Mouse (Mus musculus): ENCODE measurements at regions not wholly inside any gene's neighbourhood (a gene's known extent, or its start where the extent isn't known, plus 50 kb on each side); places are given as distances from the start of the nearest gene placed in this dataset.

GRCm38 (mm10) chr8:26226612-26227528 is 107.5 kb downstream of the Gm45692 start:
- DNase-seq (ENCODE audit: low read depth, low spot score), result no peak
- H3K27me3 ChIP-seq (ENCODE audit: control insufficient read depth, insufficient read depth, low read length, poor library complexity, severe bottlenecking), result no peaks in the 10 kb centered on the region
- H3K36me3 ChIP-seq (ENCODE audit: control insufficient read depth, insufficient read depth, low read length, poor library complexity, severe bottlenecking), result no peaks in the 10 kb centered on the region

GRCm38 (mm10) chr8:26227529-26227895 is 108.2 kb downstream of the Gm45692 start:
- no peaks in the 10 kb centered on the region for H3K36me3 ChIP-seq (ENCODE audit: control insufficient read depth, insufficient read depth, low read length, poor library complexity, severe bottlenecking)
- DNase-seq (ENCODE audit: low read depth, low spot score), result no peak

GRCm38 (mm10) chr8:26229548-26229947 is 110.2 kb downstream of the Gm45692 start:
- no peak for DNase-seq (ENCODE audit: low read depth, low spot score)
- no peaks in the 10 kb centered on the region for H3K27me3 ChIP-seq (ENCODE audit: control insufficient read depth, insufficient read depth, low read length, poor library complexity, severe bottlenecking)

More at GRCm38 (mm10) chr8:26227529-26227895, 108.2 kb downstream of the Gm45692 start:
- H3K27me3 ChIP-seq (ENCODE audit: control insufficient read depth, insufficient read depth, low read length, poor library complexity, severe bottlenecking), result no peaks in the 10 kb centered on the region

DNA sequence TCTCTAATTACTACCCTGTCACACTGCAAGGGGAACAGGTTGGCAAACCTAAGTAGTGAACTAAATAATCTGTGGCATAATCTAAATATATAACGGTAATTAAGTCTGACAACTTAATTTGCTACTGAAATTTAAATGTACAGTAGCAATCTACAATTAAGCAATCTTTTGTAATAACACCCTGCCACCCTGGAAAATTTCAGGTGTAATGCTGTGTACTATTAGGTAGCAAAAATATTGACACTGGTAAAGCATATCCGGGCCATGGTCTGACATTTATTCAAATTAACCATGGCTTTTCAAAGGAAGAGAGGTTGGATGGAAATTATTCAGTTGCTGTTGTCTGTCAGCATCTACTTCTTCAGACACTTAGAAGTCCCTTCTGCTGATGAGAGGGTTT is 119.7 kb downstream of the Gm45692 start:
- no peaks in the 10 kb centered on the region for H3K36me3 ChIP-seq (ENCODE audit: control insufficient read depth, insufficient read depth, low read length, poor library complexity, severe bottlenecking)

More at GRCm38 (mm10) chr8:26229548-26229947, 110.2 kb downstream of the Gm45692 start:
- no peaks in the 10 kb centered on the region for H3K36me3 ChIP-seq (ENCODE audit: control insufficient read depth, insufficient read depth, low read length, poor library complexity, severe bottlenecking)

DNA sequence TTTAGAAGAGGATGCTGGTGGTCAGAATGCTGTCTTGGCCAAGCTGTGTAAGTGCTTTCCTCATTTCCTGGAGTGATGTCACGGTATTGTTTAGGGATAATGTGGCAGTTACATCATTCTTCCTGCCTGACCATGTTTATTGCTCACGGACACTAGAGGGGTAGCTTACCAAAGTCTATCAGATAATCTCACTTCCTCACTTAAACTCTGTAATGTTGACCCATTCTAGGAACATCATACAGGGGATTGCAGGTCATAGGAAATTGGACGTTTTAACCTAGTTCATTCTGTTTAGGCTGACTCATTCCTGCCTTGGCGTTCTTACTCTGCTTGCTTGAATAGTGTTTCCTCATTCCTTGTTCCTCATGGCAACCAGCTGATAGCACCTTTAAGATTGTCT is 120.3 kb downstream of the Gm45692 start:
- H3K36me3 ChIP-seq (ENCODE audit: control insufficient read depth, insufficient read depth, low read length, poor library complexity, severe bottlenecking), result no peaks in the 10 kb centered on the region
- no peak for DNase-seq (ENCODE audit: low read depth, low spot score)
- H3K27me3 ChIP-seq (ENCODE audit: control insufficient read depth, insufficient read depth, low read length, poor library complexity, severe bottlenecking), result no peaks in the 10 kb centered on the region

More for the DNA sequence above, 119.7 kb downstream of the Gm45692 start:
- no peaks in the 10 kb centered on the region for H3K27me3 ChIP-seq (ENCODE audit: control insufficient read depth, insufficient read depth, low read length, poor library complexity, severe bottlenecking)
- DNase-seq (ENCODE audit: low read depth, low spot score), result no peak

GRCm38 (mm10) chr8:26243743-26244142 is 124.4 kb downstream of the Gm45692 start:
- no peak for DNase-seq (ENCODE audit: low read depth, low spot score)
- Histone ChIP-seq H3K36me3 (ENCODE audit: control insufficient read depth, insufficient read depth, low read length, poor library complexity, severe bottlenecking) (no peaks in the 10 kb centered on the region), H3K27me3 (ENCODE audit: control insufficient read depth, insufficient read depth, low read length, poor library complexity, severe bottlenecking) (no peaks in the 10 kb centered on the region)

DNA sequence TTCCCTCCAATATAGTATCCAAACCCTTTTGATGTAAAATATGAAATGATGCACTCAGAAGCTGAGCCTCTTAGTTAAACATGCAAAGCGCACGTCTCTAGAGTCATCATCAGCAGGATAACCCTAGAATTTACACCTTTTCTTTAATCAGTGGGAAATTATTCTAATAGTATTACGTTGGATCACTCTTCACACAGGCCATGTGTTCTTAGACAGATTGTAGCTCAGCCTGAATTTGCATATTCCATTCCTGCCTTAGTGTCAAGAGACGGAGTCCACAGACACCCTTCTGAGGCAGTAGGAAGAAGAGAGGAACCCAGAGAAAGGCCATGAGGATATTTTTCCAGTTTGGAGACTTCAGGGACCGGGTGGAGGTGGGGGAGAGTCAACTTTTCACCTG is 125.0 kb downstream of the Gm45692 start:
- Histone ChIP-seq H3K27me3 (ENCODE audit: control insufficient read depth, insufficient read depth, low read length, poor library complexity, severe bottlenecking) (no peaks in the 10 kb centered on the region), H3K36me3 (ENCODE audit: control insufficient read depth, insufficient read depth, low read length, poor library complexity, severe bottlenecking) (no peaks in the 10 kb centered on the region)
- DNase-seq (ENCODE audit: low read depth, low spot score), result no peak

DNA sequence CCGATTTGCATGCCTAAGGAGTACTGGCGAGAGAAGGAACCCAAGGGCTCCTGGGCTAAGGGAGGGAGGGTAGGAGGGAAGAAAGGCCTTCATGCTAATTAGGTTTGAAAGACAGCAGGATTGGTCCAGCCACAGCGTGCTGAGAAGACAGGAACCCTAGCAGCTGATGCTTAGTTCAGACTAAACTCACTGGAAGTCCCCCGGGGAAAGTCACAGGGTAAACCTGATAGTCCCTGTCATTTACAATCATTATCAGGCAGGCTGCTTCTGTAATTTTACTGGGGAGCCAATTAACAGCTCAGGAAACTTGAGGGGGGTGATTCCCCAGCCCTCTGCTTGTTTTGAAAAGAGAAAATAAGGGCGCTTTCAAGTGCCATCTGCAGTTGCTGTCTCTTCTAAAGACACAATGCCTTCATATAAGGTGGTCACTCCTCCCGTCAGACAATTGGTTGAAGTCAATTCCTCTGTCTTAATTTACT is 135.9 kb downstream of the Gm45692 start:
- no peaks in the 10 kb centered on the region for H3K27me3 ChIP-seq (ENCODE audit: control insufficient read depth, insufficient read depth, low read length, poor library complexity, severe bottlenecking)
- H3K36me3 ChIP-seq (ENCODE audit: control insufficient read depth, insufficient read depth, low read length, poor library complexity, severe bottlenecking), result no peaks in the 10 kb centered on the region
- no peak for DNase-seq (ENCODE audit: low read depth, low spot score)

GRCm38 (mm10) chr8:26260294-26260693 is 141.0 kb downstream of the Gm45692 start:
- DNase-seq (ENCODE audit: low read depth, low spot score), result no peak
- Histone ChIP-seq H3K36me3 (ENCODE audit: control insufficient read depth, insufficient read depth, low read length, poor library complexity, severe bottlenecking) (no peaks in the 10 kb centered on the region), H3K27me3 (ENCODE audit: control insufficient read depth, insufficient read depth, low read length, poor library complexity, severe bottlenecking) (no peaks in the 10 kb centered on the region)

DNA sequence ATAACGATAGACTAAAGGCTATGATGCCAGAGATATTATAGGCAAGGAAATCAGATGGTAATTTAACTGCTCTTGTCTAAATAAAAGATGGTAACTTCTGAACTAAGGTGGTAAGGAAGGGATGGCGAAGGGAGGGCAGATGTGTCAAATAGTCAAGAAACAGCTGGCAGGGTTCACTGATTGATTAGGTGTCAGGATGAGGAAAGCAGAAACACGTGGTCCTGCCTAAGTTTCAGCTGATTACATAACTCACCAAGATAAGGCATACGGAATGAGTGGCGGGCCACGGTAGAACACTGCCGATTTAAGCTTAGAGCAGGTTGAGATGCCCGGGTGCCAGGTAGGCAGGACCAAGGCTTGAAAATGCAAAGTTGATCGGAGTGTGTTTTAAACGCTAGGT is 143.2 kb downstream of the Gm45692 start:
- Histone ChIP-seq H3K36me3 (ENCODE audit: control insufficient read depth, insufficient read depth, low read length, poor library complexity, severe bottlenecking) (no peaks in the 10 kb centered on the region), H3K27me3 (ENCODE audit: control insufficient read depth, insufficient read depth, low read length, poor library complexity, severe bottlenecking) (no peaks in the 10 kb centered on the region)
- DNase-seq (ENCODE audit: low read depth, low spot score), result no peak

DNA sequence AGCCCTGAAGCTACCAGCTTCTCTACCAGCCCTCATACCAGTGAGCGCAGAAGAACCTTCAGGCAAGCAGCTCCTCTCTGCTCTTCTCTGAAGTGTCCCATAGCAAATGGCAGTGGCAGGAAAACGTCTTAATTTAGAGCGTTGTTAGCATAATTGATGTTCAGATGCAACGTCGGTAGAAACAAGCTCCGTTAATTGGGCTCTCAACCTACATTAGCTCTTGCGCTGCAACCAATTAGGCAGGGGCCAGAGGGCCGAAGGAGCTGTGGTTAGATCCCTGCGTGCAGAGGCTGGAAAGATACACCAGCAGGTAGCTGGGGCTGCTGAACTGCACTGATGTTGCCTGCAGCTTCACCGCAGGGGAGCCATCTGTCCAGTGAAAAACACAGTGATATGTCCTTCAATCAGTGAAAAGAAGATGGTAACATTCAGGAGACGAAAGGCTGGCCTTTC is 145.6 kb downstream of the Gm45692 start:
- DNase-seq (ENCODE audit: low read depth, low spot score), result no peak
- Histone ChIP-seq H3K36me3 (ENCODE audit: control insufficient read depth, insufficient read depth, low read length, poor library complexity, severe bottlenecking) (no peaks in the 10 kb centered on the region), H3K27me3 (ENCODE audit: control insufficient read depth, insufficient read depth, low read length, poor library complexity, severe bottlenecking) (no peaks in the 10 kb centered on the region)

DNA sequence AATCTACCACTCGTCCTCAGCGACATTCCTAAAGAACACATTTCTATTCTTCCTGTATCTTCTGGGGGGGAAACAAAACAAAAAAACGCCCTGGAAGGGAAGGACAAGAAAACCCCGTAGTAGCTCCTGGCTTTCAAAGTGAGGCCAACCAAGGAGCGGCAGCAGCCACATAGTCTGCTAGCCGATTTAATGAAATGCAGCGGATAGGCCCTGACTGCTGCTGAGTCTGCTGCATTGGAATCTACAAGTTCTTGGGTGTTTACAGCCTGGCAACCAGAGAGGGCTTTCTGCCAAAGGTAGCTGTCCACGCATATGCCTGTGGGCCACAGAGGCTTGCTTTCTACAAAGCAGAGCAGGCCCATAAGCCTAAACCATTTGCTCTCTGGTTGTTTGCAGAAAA is 146.0 kb downstream of the Gm45692 start:
- Histone ChIP-seq H3K27me3 (ENCODE audit: control insufficient read depth, insufficient read depth, low read length, poor library complexity, severe bottlenecking) (no peaks in the 10 kb centered on the region), H3K36me3 (ENCODE audit: control insufficient read depth, insufficient read depth, low read length, poor library complexity, severe bottlenecking) (no peaks in the 10 kb centered on the region)
- no peak for DNase-seq (ENCODE audit: low read depth, low spot score)

- Histone ChIP-seq H3K27me3 (ENCODE audit: control insufficient read depth, insufficient read depth, low read length, poor library complexity, severe bottlenecking) (no peaks in the 10 kb centered on the region), H3K36me3 (ENCODE audit: control insufficient read depth, insufficient read depth, low read length, poor library complexity, severe bottlenecking) (no peaks in the 10 kb centered on the region)
- no peak for DNase-seq (ENCODE audit: low read depth, low spot score)
These were observed 147.1 kb downstream of the Gm45692 start for GRCm38 (mm10) chr8:26266384-26266783.

DNA sequence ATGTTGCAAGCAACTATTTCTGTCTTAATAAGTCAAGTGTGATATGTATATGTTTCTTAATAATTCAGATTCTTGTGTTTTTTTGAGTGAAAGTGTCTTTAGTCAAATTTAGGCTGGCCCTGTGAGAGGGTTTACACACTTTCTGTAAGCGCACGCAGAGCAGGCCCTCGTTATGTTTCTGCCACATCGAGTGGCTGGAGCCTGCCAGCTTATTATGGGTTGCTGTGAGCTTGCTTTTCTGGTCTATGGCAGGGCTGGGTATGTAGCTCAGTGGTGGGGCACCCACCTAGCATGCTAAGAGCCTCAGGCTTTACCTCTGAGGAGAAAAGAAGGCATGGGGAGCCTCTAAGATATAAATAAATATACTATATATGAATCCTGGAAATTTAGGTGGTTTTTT is 148.2 kb downstream of the Gm45692 start:
- DNase-seq (ENCODE audit: low read depth, low spot score), result no peak
- Histone ChIP-seq H3K36me3 (ENCODE audit: control insufficient read depth, insufficient read depth, low read length, poor library complexity, severe bottlenecking) (no peaks in the 10 kb centered on the region), H3K27me3 (ENCODE audit: control insufficient read depth, insufficient read depth, low read length, poor library complexity, severe bottlenecking) (no peaks in the 10 kb centered on the region)

DNA sequence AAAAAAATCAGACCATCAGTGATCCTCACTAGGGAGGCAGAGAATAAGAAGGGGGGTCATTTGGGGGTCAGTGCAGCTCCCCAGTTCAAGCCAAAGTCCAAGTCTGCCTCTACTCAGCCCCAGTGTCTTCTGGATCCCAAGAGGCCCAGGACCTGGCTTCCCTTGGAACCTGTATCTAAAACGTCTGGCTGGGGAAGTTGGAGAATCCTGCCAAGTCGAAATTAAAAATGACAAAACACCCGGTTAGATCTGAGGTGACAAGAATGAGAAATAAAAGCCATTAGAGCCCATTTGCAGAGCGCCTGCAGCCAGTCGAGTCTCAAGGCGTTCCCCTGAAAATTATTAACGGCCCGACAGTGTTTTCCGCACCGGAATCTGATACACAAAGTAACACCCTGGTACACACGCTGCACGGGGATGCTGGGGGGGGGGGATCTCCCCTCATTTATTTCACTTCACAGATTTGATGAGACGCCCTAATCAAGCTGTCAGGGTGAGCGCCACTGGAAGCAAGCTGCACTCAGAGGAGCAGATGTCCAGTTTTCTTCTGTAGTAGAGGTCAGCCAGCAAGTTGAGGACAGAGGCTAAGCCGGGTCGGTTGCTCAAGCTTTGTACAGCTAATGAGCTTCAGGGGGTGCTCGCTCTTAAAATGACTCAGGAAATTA is 149.5 kb downstream of the Gm45692 start:
- H3K36me3 ChIP-seq (ENCODE audit: control insufficient read depth, insufficient read depth, low read length, poor library complexity, severe bottlenecking), result no peaks in the 10 kb centered on the region
- no peaks in the 10 kb centered on the region for H3K27me3 ChIP-seq (ENCODE audit: control insufficient read depth, insufficient read depth, low read length, poor library complexity, severe bottlenecking)
- no peak for DNase-seq (ENCODE audit: low read depth, low spot score)
